Mouse (Mus musculus) cerebellum, postnatal 4 days (tissue): Measurements from ENCODE around the gene Leng8.
A peak's percentile ranks its signal among the peaks of the same experiment; 100 is the strongest.
"Not testable (repeated sequence)": the region's sequence is repeated elsewhere in the genome, so short reads cannot be mapped to it uniquely, and the experiment has no call there.

Experiments used
- DNase-seq, 2 experiments: peaks; one replicate each; pipeline ENCODE4 v3.0.0; 2022; ENCODE audit warnings: low spot score in 2 of 2, mixed read lengths in 1 of 2

Leng8 gene

GRCm38 (mm10) chr7:4147371-4147770, 10.5 kb downstream of the Leng8 start:
- DNase-seq = no peak

- DNase-seq = no peak
These were observed 11.0 kb downstream of the Leng8 start for GRCm38 (mm10) chr7:4147836-4148235.

- no peak for DNase-seq
These were observed 11.7 kb downstream of the Leng8 start for GRCm38 (mm10) chr7:4148341-4149208.

GRCm38 (mm10) chr7:4149209-4150054, 12.6 kb downstream of the Leng8 start:
- DNase-seq = peak; percentile 58 to 75

GRCm38 (mm10) chr7:4150059-4150541, 13.3 kb downstream of the Leng8 start, which contains the start of gene Leng9:
Leng9 (minus strand) TSS chr7:4150374.
- no peak for DNase-seq

GRCm38 (mm10) chr7:4150811-4151221, 14.0 kb downstream of the Leng8 start:
- DNase-seq = no peak

GRCm38 (mm10) chr7:4151241-4151640, 14.4 kb downstream of the Leng8 start:
- no peak for DNase-seq

GRCm38 (mm10) chr7:4154356-4154755, 17.5 kb downstream of the Leng8 start:
- no peak for DNase-seq

GRCm38 (mm10) chr7:4154976-4155375, 18.1 kb downstream of the Leng8 start:
- no peak for DNase-seq

- not testable (repeated sequence) for DNase-seq
These were observed 24.8 kb downstream of the Leng8 start for GRCm38 (mm10) chr7:4161596-4161995.

- no peak for DNase-seq
These were observed 26.8 kb downstream of the Leng8 start for GRCm38 (mm10) chr7:4163571-4164072.

GRCm38 (mm10) chr7:4164090-4164910, 27.5 kb downstream of the Leng8 start, which contains the start of gene Cdc42ep5:
Cdc42ep5 (minus strand) TSS chr7:4164860.
- DNase-seq = no peak

- no peak for DNase-seq
These were observed 28.4 kb downstream of the Leng8 start for GRCm38 (mm10) chr7:4165286-4165685.

- DNase-seq = no peak
These were observed 30.3 kb downstream of the Leng8 start for GRCm38 (mm10) chr7:4167098-4167497.

GRCm38 (mm10) chr7:4170193-4170938, 33.5 kb downstream of the Leng8 start:
- DNase-seq = no peak

- no peak for DNase-seq
These were observed 41.6 kb downstream of the Leng8 start for GRCm38 (mm10) chr7:4178438-4178837.
